Mouse (Mus musculus): ENCODE measurements at regions not wholly inside any gene's neighbourhood (a gene's known extent, or its start where the extent isn't known, plus 50 kb on each side); places are given as distances from the start of the nearest gene placed in this dataset.

DNA sequence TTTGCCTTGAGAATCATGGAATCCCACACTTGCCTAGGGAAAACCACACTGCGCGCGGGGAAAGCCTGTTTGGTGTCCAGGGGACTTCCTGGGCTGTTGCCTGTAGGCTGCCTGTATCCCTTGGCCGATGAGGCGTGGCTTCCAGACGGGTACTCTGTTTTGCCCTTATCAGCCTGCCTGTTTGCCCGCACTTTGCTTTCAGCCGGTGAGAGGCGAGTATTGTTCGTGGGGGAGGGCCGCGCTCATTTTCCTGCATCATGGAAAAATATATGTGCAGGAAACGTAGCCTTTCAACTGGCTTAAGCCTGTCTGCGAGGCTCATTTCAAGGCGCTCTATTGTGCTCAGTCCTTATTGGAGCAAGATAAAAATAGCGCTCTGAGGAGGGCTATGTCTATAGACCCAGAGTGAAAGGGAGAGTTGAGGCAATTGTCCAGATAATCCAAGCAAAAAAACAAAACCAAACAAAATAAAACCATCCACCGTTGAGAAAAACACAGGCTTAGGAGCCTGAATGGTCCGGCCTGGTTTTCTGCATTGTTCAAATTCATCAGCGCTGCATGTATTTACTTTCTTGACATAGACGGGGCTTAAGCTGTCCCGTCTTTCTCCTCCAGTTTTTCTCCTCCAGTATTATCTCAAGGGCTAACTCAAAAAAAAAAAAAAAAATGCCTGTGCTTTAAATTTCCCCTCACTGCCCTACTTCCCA lies 67.9 kb downstream of the Klf5 start:
- WGBS, result 47% methylated on average over 21 of the region's 21 CpGs
- no peak overlapping the region for H3K4me3 ChIP-seq (replicated peaks)
- no peaks in the 10 kb centered on the region for H3K27me3 ChIP-seq (replicated peaks)
- no peak overlapping the region for H3K9ac ChIP-seq
- peak; percentile 86 for ATAC-seq (ENCODE audit: insufficient read depth, low FRiP score, low read depth)
- H3K4me1 ChIP-seq, result no peaks in the 10 kb centered on the region
- H3K9me3 ChIP-seq, result no peaks in the 10 kb centered on the region
- H3K4me2 ChIP-seq, result no peak overlapping the region; the same call in 1 of the 2 replicates
- peak overlapping the region; percentile 74 for H3K27ac ChIP-seq
- no peaks in the 10 kb centered on the region for H3K36me3 ChIP-seq

DNA sequence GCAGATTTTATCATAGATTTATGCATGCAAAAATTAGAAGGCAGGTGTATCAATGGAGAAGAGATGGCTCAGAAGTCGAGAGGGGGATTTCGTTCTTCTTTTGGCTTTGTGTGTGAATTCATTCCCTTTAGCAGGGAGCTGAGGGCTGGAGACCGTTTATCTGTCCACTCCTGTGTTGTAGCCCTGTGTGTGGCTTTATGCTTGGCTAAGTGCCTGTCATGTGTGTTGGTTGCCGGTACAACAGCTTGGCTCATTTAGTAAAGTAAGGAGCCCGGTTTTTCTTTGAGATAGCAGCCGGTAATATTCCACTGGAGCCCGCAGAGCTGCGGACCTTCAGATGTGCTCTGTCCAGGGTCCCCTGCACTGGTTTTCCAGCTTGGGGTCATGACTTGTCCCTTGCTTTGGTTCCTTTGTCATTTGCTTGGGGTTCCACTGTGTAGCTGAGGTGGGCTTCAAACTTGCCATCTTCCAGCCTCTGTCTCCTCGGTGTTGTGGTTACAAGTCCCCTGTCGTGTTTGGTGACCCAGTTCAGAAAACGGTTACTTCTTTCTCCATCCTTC lies 68.6 kb downstream of the Klf5 start:
- ATAC-seq (ENCODE audit: insufficient read depth, low FRiP score, low read depth), result no peak
- Histone ChIP-seq H3K4me3 (replicated peaks) (no peak overlapping the region), H3K9me3 (no peaks in the 10 kb centered on the region), H3K36me3 (no peaks in the 10 kb centered on the region), H3K27me3 (replicated peaks) (no peaks in the 10 kb centered on the region), H3K9ac (no peak overlapping the region), H3K4me1 (no peaks in the 10 kb centered on the region), H3K27ac (peak overlapping the region; percentile 74), H3K4me2 (no peak overlapping the region; the same call in 1 of the 2 replicates)
- 64% methylated on average over 11 of the region's 11 CpGs for WGBS

DNA sequence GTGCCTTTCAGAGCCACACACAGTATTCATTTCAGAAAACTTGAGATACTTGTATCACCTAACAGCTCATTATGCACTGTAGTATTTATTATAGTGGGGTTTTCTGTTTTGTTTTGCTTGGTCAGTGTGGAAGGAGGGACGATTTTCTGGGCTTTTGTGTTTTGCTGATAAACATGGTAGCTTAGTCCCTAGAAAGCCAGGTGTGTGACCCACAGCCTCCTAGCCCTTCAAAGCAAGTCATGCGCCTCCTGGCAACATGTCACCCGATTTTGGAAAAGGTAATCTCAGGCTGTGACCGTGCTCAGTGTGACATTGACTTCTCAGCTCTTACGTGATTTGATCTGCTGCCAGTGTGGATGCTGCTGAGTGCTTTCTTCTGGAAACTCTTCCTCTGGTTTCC lies 70.9 kb downstream of the Klf5 start:
- Histone ChIP-seq H3K4me2 (no peak overlapping the region), H3K36me3 (no peaks in the 10 kb centered on the region), H3K4me3 (replicated peaks) (no peak overlapping the region), H3K9ac (no peak overlapping the region), H3K27ac (no peak overlapping the region), H3K27me3 (replicated peaks) (no peaks in the 10 kb centered on the region), H3K4me1 (no peaks in the 10 kb centered on the region), H3K9me3 (no peaks in the 10 kb centered on the region)
- no peak for ATAC-seq (ENCODE audit: insufficient read depth, low FRiP score, low read depth)
- WGBS, result 85% methylated on average over 5 of the region's 5 CpGs

DNA sequence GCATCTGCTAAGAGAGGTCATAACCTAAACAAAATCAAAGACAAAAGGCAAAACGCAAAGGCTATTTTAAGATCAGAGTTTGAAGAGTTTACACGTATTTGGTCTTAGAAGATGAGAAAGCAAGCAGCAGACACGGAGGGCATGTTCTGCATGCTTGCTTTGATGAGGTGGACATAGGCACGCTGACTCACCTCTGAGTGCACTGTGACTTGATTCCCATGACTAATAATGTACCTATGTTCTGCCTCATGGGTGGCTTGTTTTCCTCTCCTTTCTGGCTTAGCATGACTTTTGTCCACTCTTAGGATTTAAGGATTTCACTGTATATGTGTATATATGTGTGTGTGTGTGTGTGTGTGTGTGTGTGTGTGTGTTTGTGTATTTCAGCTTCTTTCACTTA lies 75.2 kb downstream of the Klf5 start:
- Histone ChIP-seq H3K4me3 (replicated peaks) (no peak overlapping the region), H3K36me3 (no peaks in the 10 kb centered on the region), H3K9ac (no peak overlapping the region), H3K4me1 (no peaks in the 10 kb centered on the region), H3K4me2 (no peak overlapping the region), H3K9me3 (no peaks in the 10 kb centered on the region), H3K27me3 (replicated peaks) (no peaks in the 10 kb centered on the region), H3K27ac (no peak overlapping the region)
- ATAC-seq (ENCODE audit: insufficient read depth, low FRiP score, low read depth), result no peak
- WGBS, result 71% methylated on average over 4 of the region's 4 CpGs

DNA sequence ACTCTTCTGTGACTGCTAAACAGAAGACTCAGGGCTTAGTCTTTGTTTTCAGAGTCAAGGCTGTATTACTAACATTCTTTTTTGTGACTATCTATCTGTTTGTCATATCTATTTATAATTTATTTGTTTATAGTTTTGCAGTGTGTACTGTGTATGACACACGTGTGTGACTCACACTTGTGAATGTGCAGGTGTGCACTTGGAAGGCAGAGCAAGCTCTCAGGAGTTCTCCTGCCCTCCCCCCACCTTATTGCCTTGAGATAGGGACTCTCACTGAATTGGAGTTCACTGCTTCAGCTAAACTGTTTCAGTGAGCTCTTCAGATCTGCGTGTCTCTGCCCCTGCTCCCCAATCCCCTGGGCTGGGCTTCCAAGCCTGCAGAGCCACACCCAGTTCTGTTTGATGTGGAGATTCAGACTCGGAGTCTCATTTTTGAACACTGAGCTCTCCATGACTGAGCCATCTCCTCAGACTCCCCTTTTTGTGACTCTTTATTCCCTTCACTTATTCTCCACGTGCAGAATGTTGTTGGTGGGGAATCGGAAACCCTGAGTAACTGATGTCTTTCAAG lies 76.6 kb downstream of the Klf5 start:
- H3K27ac ChIP-seq, result no peak overlapping the region
- 53% methylated on average over 5 of the region's 5 CpGs for WGBS
- no peak overlapping the region for H3K4me2 ChIP-seq
- H3K9me3 ChIP-seq, result no peaks in the 10 kb centered on the region
- ATAC-seq (ENCODE audit: insufficient read depth, low FRiP score, low read depth), result 0 out of 2 replicates have a peak, but pooled peaks have one; percentile 27
- H3K9ac ChIP-seq, result no peak overlapping the region
- no peaks in the 10 kb centered on the region for H3K36me3 ChIP-seq
- H3K4me1 ChIP-seq, result no peaks in the 10 kb centered on the region
- H3K4me3 ChIP-seq (replicated peaks), result no peak overlapping the region
- H3K27me3 ChIP-seq (replicated peaks), result no peaks in the 10 kb centered on the region

DNA sequence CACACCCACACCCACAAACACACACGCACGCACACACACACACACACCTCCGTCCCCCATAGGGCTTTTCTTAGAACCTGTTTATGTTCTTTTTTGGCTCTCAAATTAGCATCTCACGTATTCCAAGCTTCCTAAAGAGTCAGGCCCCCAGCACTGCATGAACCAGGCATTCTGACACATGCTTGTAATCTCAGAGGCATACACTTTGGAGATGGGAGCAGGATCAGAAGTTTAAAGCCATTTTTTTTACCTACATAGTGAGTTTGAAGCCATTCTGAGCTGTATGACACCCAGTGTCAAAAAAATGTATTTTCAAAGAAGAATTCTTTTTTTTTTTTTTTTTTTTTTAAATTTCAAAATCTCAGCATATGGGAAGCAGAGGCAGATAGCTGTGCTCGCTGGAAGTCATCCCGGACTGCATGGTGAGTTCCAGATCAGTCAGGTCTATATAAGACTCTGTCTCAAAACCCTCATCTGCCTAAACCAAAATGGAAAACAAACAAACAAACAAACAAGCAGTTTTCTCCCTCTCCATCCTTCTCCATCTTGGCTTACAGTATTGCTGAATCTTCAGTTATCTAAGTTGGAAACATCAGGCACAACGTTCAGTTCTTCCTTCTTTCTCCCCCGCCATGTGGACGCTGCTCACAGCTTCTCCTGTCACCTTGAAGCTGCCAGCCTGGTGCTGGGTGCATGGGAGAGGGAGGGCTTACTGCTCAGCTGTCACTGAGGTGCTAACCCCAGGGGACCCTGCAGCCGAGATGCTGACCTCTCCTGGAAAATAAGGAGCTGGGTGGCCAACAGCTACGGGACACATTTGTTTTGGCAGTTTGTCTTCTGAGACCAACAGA lies 78.4 kb downstream of the Klf5 start:
- no peaks in the 10 kb centered on the region for H3K4me1 ChIP-seq
- no peak overlapping the region for H3K4me2 ChIP-seq
- H3K9ac ChIP-seq, result no peak overlapping the region
- H3K36me3 ChIP-seq, result no peaks in the 10 kb centered on the region
- no peak overlapping the region for H3K4me3 ChIP-seq (replicated peaks)
- no peaks in the 10 kb centered on the region for H3K27me3 ChIP-seq (replicated peaks)
- no peaks in the 10 kb centered on the region for H3K9me3 ChIP-seq
- ATAC-seq (ENCODE audit: insufficient read depth, low FRiP score, low read depth), result no peak
- WGBS, result 73% methylated on average over 11 of the region's 11 CpGs
- no peak overlapping the region for H3K27ac ChIP-seq

DNA sequence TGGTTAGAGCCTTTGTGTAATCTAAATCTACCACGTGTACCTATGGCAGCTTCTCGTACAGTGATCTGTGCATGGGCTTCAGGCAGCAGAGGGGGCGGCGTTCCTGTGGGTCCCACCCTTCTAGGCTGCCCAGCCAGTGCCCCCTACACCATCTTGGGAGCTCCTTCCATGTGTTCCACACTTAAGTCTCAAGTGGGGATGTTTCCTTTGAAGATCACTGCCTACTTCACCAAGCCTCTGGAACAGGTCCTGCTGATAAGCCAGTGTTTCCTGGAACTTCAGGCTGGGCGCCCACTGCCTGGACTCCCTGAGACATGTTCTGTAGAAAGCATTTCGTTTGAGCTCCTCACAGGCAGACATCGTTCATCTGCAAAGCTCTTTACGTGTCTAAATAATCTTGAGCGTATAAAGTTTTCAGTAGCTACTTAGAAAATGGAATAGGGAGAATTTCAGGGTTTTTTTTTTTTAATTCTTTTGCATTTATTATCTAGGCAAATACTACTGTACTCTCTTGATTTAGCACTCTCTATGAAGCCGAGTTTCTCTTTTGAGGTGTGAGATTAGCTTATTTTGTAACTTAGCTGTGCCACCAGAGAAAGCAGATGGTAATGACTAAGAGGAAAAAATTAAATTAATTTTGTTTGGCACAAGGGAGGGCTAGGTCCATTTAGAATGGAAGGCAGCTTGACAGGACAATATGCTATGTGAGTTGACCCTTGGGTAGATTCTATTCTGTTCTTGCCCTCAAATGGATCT lies 82.9 kb downstream of the Klf5 start:
- no peaks in the 10 kb centered on the region for H3K4me1 ChIP-seq
- no peak for ATAC-seq (ENCODE audit: insufficient read depth, low FRiP score, low read depth)
- H3K9me3 ChIP-seq, result no peaks in the 10 kb centered on the region
- H3K4me2 ChIP-seq, result no peak overlapping the region
- H3K27me3 ChIP-seq (replicated peaks), result no peaks in the 10 kb centered on the region
- H3K4me3 ChIP-seq (replicated peaks), result no peak overlapping the region
- H3K9ac ChIP-seq, result no peak overlapping the region
- H3K36me3 ChIP-seq, result no peaks in the 10 kb centered on the region
- H3K27ac ChIP-seq, result no peak overlapping the region
- WGBS, result 74% methylated on average over 10 of the region's 10 CpGs

DNA sequence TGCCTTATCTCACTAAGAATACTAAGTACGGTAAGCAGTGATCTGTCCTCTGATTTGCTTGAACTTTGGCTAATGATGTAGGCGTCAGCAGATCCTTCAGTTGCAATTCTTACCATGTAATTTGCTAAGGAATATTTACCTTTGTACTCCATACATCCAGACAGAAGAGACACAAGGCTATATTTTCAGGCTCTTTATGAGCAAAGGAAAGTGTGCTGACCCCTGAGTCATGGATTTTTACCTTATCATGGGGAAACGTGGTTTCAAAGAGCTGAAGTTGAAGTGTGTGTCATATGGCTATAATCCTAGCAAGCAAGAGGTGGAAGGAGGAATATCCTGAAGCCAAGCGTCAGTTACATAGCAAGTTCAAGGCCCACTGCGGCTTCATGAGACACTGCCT lies 83.6 kb downstream of the Klf5 start:
- Histone ChIP-seq H3K36me3 (no peaks in the 10 kb centered on the region), H3K4me3 (replicated peaks) (no peak overlapping the region), H3K9me3 (no peaks in the 10 kb centered on the region), H3K27ac (no peak overlapping the region), H3K4me2 (no peak overlapping the region), H3K27me3 (replicated peaks) (no peaks in the 10 kb centered on the region), H3K4me1 (no peaks in the 10 kb centered on the region), H3K9ac (no peak overlapping the region)
- no peak for ATAC-seq (ENCODE audit: insufficient read depth, low FRiP score, low read depth)
- WGBS, result 80% methylated on average over 5 of the region's 5 CpGs

DNA sequence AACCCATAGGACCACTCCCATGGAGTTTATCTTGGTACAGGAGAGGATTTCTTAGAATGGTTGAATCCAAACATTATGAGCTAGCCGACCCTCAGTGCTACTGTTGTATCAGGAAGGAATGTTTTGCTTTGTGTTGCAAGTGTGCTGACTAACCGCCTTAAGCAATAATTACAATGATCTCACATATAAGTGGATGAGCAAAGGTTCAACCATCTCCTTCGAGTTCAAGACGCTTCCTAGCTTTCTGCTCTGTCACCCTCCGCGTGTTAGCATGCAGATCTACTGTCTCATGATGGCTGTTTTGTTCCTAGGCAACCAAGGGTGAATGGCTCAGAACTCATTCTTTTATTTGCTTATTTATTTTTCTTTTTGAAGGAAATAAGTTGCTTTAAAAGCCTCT lies 84.7 kb downstream of the Klf5 start:
- 89% methylated on average over 6 of the region's 6 CpGs for WGBS
- H3K27ac ChIP-seq, result no peak overlapping the region

DNA sequence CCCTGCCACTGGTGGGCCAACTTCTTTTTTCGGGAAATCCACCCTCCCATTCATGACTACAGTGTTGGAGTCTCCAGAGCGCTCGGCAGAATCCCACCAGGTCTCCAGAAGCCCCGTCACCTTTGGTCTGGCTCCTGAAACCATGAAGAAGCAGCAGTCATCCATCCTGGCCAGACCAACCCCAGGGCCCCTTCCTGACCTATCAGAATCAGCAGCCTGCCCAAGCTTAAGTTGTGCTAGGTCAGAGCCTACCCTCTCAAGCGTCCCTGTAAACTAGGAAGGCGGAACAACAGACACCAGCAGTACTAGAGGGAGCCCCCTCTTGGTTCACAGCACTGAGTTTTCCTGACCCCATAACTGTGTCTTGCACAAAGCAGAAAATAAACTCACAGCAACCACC lies 89.1 kb downstream of the Klf5 start:
- Histone ChIP-seq H3K9ac (no peak overlapping the region), H3K4me3 (replicated peaks) (no peak overlapping the region), H3K9me3 (no peaks in the 10 kb centered on the region), H3K36me3 (no peaks in the 10 kb centered on the region), H3K27me3 (replicated peaks) (no peaks in the 10 kb centered on the region), H3K27ac (no peak overlapping the region), H3K4me2 (no peak overlapping the region), H3K4me1 (no peaks in the 10 kb centered on the region)
- no peak for ATAC-seq (ENCODE audit: insufficient read depth, low FRiP score, low read depth)
- WGBS, result 91% methylated on average over 6 of the region's 6 CpGs

More for the DNA sequence above, 84.7 kb downstream of the Klf5 start:
- H3K9me3 ChIP-seq, result no peaks in the 10 kb centered on the region
- H3K27me3 ChIP-seq (replicated peaks), result no peaks in the 10 kb centered on the region
- H3K9ac ChIP-seq, result no peak overlapping the region
- no peaks in the 10 kb centered on the region for H3K4me1 ChIP-seq
- no peak overlapping the region for H3K4me2 ChIP-seq
- no peaks in the 10 kb centered on the region for H3K36me3 ChIP-seq
- H3K4me3 ChIP-seq (replicated peaks), result no peak overlapping the region
- ATAC-seq (ENCODE audit: insufficient read depth, low FRiP score, low read depth), result no peak

DNA sequence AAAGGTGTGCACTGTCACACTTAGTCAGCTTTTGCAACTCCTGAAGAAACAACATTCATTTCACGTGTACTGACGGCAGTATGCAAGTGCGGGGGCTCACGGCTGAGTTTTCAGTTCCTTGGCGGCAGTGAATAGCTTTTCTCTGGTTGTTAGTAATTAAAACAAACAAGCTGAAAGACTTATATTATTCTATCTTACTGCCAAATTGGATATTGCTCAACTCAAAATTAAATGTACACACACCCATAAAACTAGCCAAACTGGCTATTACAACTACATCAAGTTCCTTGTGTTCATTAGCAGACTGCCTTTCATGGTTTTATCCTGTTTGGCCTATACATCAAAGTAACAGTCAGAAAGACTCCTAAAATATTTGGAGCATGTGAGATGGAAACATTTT lies 90.8 kb downstream of the Klf5 start:
- ATAC-seq (ENCODE audit: insufficient read depth, low FRiP score, low read depth), result no peak
- no peaks in the 10 kb centered on the region for H3K4me1 ChIP-seq
- H3K9ac ChIP-seq, result no peak overlapping the region
- H3K9me3 ChIP-seq, result no peaks in the 10 kb centered on the region
- no peak overlapping the region for H3K4me3 ChIP-seq (replicated peaks)
- no peaks in the 10 kb centered on the region for H3K27me3 ChIP-seq (replicated peaks)
- no peak overlapping the region for H3K4me2 ChIP-seq
- WGBS, result 77% methylated on average over 5 of the region's 5 CpGs
- no peak overlapping the region for H3K27ac ChIP-seq
- H3K36me3 ChIP-seq, result no peaks in the 10 kb centered on the region

Data from stomach, embryonic 15.5 days (tissue).